Mouse (Mus musculus) right cerebral cortex, postnatal 4 days (tissue): ENCODE results near the gene Stat2.

Experiments used
- DNase-seq: peaks from one replicate; pipeline ENCODE4 v3.0.0-alpha.2; 2022

The Stat2 gene

GRCm38 (mm10) chr10:128270287-128270841, at the start of gene Stat2:
Gene Stat2 (plus strand): TSS chr10:128270559.
- DNase-seq: peak; percentile 90

DNA sequence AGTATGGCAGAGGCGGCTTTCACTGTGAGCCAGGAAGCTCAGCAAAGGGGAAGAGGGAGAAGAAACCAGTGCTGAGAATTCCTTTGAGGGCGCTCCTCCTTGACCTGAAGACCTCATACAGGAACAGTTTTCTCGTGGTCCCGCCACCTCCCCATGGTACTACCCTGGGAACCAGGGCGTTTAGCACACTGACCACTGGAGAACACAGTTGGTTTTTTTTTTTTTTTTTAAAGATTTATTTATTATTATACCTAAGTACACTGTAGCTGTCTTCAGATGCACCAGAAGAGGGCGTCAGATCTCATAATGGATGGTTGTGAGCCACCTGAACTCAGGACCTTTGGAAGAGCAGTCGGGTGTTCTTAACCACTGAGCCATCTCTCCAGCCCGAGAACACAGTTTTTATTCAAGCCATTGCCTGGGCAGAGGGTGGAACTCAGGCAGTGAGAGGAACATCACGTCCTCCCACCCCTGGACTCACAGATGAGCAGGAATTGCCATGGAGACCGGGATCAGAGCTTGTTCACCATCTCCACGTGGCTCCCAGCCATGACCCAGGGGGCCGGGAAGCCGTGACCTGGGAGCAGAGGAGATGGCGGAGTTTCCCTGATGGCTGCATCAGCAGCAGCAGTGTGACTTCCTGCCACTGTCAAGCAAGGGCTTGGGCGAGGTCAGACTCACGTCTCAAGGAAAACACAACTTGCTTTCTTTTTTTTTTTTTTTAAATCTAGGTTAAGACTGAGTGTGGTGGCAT, 48.6 kb upstream of the Stat2 start:
- no peak for DNase-seq

- no peak for DNase-seq
Observed at GRCm38 (mm10) chr10:128225064-128225463, 45.3 kb upstream of the Stat2 start.

- DNase-seq: no peak
Observed at GRCm38 (mm10) chr10:128225538-128225937, 44.8 kb upstream of the Stat2 start, which contains the start of gene Mip. Gene Mip (plus strand): TSS chr10:128225838.

GRCm38 (mm10) chr10:128227592-128227991, 42.8 kb upstream of the Stat2 start:
- DNase-seq: no peak

- no peak for DNase-seq
Observed at GRCm38 (mm10) chr10:128228009-128228408, 42.4 kb upstream of the Stat2 start.

DNA sequence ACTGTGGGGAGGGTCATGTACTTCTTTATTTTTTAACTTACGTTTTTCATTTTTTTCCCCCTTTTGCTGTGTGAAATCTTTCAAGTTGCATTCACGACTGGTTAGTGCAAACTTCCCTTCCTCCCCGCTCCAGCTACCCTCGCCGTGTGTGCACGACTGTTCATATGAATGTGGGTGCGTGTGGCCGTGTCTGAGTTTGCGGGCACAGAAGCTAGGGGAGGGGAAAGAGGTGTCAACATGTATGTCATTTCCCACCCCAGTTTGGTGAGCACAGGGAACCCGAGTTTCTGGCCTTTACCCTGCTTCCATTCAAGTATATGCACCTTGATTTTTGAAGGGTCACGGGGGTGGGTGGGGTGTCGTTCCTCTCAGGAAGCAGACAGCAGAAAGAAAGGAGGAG, 39.8 kb upstream of the Stat2 start:
- DNase-seq: no peak

GRCm38 (mm10) chr10:128231146-128231545, 39.2 kb upstream of the Stat2 start:
- no peak for DNase-seq

GRCm38 (mm10) chr10:128231697-128232419, 38.5 kb upstream of the Stat2 start, which contains the start of gene Timeless:
Gene Timeless (plus strand): TSS chr10:128232065.
- DNase-seq: peak; percentile 89

DNA sequence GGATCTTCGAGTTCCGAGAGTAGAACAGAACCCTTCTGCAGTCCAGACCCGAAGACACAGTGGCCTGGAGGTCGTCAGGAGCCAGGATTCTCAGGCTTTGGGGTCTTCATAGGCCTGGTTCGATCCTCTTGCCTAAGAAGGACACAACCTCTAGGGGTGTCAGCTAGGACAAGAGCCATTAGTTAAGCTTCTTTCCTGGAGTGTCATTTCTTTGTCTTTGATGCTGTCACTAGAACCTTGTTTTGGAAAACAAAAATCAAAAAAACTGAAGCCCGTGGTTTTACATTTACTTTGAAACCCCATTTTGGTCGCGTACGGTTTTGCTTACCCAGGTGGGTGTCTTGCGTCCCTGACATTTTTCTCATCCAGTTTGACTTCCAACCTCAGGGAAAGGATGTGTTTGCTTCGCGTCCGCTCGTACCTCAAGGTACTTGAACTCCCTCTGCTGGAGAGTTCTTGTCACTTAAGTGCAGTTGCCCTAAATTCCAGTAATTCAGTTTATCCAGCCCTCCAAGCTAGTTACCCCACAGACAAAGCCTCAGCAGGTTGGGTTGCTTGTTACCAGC, 37.9 kb upstream of the Stat2 start:
- no peak for DNase-seq

DNA sequence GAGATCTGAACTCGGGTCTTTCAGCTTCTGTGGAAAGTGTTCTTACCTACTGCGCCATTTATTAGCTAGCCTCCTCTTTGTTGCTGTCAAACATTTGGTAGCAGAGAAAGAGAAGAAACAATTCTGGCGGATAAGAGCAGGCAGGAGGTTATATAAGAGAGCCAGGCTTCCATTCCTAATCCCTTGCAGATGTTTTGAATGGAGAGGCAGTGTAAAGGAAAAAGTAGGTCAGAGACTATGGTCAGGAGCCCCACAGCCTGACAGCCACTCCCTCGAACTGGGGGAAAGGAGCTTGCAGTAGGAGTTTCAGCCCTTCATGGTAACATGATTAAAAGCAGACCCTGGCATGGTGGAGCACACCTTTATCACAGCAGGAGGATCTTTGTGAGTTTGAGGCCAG, 34.0 kb upstream of the Stat2 start:
- no peak for DNase-seq

- DNase-seq: no peak
Observed at GRCm38 (mm10) chr10:128237807-128238480, 32.4 kb upstream of the Stat2 start.

DNA sequence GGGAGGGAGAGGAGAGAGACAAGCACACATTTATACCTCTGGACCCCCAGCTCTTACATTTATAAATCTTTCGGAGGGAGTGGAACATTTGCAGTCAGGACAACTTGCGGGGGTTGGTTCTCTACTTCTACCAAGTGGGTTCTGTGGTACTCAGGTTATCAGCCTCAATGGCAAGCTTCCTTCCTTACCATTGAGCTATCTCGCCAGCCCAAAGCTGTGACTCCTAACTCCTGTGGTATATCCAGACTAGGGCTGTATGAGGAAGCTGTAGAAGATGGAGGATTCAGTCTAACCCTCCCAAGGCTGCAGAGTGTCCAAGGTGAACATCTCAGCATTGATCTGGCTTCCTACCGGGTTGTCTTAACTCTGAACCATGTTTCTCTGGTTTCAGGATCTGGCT, 31.2 kb upstream of the Stat2 start:
- no peak for DNase-seq

DNA sequence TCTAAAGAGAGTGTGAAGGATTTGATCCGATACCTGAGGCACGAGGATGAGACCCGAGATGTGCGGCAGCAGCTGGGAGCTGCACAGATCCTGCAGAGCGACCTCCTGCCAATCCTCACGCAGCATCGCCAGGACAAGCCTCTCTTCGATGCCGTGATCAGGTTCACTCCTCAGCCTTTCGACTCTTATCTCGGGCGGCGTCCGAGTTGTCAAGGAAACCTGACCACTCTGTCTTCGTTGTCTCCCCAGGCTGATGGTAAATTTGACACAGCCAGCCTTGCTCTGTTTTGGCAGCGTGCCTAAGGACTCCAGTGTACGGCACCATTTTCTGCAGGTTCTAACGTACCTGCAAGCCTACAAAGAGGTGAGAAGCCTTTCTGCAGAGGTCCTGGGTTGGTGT, 30.2 kb upstream of the Stat2 start:
- DNase-seq: no peak

DNA sequence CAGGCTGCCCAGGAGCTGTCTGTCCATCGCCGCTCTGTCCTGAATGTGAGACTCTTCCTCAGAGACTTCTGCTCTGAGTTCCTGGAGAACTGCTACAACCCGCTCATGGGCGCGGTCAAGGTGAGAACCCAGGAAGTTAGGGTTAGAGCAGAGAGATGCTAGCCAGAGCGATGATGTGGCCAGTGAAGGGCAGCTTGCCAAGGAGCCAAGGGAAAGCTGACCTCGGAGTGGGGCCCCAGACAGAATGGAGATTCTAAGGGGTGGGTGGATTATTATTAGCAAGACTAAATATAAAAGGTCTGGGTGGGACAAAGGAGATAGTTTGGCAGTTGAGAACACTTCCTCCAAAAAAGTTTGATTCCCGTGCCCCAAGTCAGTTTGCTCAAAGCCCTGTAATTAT, 27.1 kb upstream of the Stat2 start:
- no peak for DNase-seq

DNA sequence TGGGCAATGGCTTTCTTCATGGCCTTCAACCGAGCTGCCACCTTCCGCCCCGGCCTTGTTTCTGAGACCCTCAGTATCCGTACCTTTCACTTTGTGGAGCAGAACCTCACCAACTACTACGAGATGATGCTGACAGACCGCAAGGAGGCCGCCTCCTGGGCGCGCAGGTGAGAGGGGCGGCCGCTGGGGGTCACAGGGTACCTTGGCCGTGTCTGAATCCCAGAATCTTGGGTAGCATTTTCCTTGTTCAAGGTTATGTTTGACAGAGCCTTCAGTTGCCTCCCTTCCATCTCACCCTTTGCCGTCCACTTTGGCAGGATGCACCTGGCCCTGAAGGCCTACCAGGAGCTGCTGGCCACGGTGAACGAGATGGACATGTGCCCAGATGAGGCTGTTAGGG, 26.2 kb upstream of the Stat2 start:
- DNase-seq: no peak

GRCm38 (mm10) chr10:128247020-128247732, 23.2 kb upstream of the Stat2 start:
- DNase-seq: no peak

- no peak for DNase-seq
Observed at GRCm38 (mm10) chr10:128250565-128250964, 19.8 kb upstream of the Stat2 start.

GRCm38 (mm10) chr10:128253677-128254255, 16.6 kb upstream of the Stat2 start, which contains the start of gene Apon:
Gene Apon (plus strand): TSS chr10:128254096.
- no peak for DNase-seq

DNA sequence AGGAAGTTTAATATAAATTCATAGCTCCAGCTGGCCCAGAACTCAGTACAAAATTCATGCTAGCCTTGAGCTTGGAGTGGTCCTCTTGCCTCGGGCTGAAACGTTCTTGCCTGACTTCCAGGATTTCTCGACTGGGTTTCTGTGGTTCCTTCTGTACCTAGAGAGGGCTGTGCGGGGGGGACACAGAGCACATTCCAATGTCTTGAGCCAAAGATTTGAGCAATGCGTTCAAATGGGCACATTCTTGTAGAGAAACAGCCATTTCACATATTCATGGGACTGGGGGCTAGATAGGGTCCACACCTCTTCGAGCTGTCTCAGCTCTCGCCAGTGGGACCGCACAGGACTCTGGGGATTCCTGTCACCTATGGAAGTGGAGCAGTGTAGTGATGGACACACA, 14.4 kb upstream of the Stat2 start:
- DNase-seq: no peak

GRCm38 (mm10) chr10:128256328-128256727, 14.0 kb upstream of the Stat2 start:
- DNase-seq: no peak

DNA sequence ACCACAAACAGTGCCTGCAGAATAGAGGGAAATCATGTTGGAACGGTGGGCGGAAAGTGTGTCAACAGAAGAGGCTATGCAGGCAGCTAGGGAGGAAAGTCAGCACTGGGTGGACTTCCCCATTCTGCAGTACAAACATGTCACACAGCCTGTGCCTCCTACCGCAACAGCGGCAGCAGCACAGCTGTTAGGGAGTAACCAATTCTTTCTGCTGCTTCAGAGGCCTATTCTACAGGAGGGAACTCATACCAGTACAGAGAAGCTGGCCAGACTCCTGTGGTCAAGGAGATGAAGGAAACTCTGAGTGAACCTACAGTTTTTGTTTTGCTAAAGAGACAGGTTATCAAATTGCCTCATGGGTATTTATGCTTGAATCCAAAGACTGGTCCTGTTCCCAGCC, 11.4 kb upstream of the Stat2 start:
- no peak for DNase-seq
